Mouse (Mus musculus) B cell, adult 67 days (primary cell): ENCODE results near the gene Il7r. TPM values are rescaled to one million over a fixed set of nuclear protein-coding genes. Genes with fewer than 3 reads are reported as not detected.

Source experiments
- total RNA-seq, 2 experiments: library from RNA; stranded (reverse); gene quantifications; 4 replicates each; pipeline ENCODE4 v1.2.4; 2023

Il7r gene
- total RNA-seq, result 1 to 10 TPM; 3.2 to 3.4 TPM

GRCm38 (mm10) chr15:9530076-9530475 is at the start of gene Il7r:
Gene Il7r, minus strand, starts transcription at chr15:9530176.

Other genes starting within 250 kb of the Il7r start
- gene Ugt3a2, start 194.6 kb downstream of the Il7r start, total RNA-seq, result not detected
- 1 to 10 TPM in 1 of 2 experiments, not detected in 1; 1.4 TPM for gene Capsl, start 94.1 kb downstream of the Il7r start, total RNA-seq
- gene Spef2, start 218.7 kb upstream of the Il7r start, total RNA-seq, result 1 to 10 TPM in 1 of 2 experiments, under 1 TPM in 1; 0.92 to 1.5 TPM